Mouse (Mus musculus) small intestine, adult 2 months (tissue): ENCODE data around the gene Traf3ip1. TPM values are rescaled to one million over a fixed set of nuclear protein-coding genes. Genes with fewer than 3 reads are reported as not detected.

Experiments
- H3K27ac ChIP-seq: fragments of 200-500 bp; 2 replicates; pipeline ENCODE4 v1.5.1; 2012; ENCODE audit warnings: low read depth, low read length, control low read depth, inconsistent platforms; ENCODE audit not compliant: insufficient read depth
- H3K27me3 ChIP-seq: fragments of 200-500 bp; 2 replicates; pipeline ENCODE4 v1.6.1; 2012; ENCODE audit warnings: mild to moderate bottlenecking, moderate library complexity, low read length, inconsistent platforms; ENCODE audit not compliant: control insufficient read depth, insufficient read depth
- H3K36me3 ChIP-seq: fragments of 200-500 bp; 2 replicates; pipeline ENCODE4 v1.6.1; 2012; ENCODE audit warnings: mild to moderate bottlenecking, low read length, control low read depth, inconsistent platforms; ENCODE audit not compliant: control insufficient read depth, insufficient read depth
- H3K4me1 ChIP-seq: fragments of 200-500 bp; 2 replicates; pipeline ENCODE4 v1.6.1; 2012; ENCODE audit warnings: low read length, inconsistent platforms, mixed read lengths; ENCODE audit not compliant: control insufficient read depth, insufficient read depth, insufficient read length
- H3K4me3 ChIP-seq: fragments of 200-500 bp; 2 replicates; pipeline ENCODE4 v1.5.1; 2012; ENCODE audit warnings: low read depth, mild to moderate bottlenecking, control low read depth, inconsistent platforms, low read length, moderate library complexity
- CTCF ChIP-seq: fragments of 200-500 bp; IDR thresholded peaks from 2 replicates; pipeline ENCODE4 v1.5.1; 2012; ENCODE audit warnings: low read depth, mild to moderate bottlenecking, control low read depth, inconsistent platforms, low read length, moderate library complexity, mixed read lengths; ENCODE audit not compliant: insufficient replicate concordance, insufficient read length; ENCODE audit errors: extremely low read depth
- POLR2A ChIP-seq: fragments of 200-500 bp; IDR thresholded peaks from 2 replicates; pipeline ENCODE4 v1.6.1; 2012; ENCODE audit warnings: low read depth, mild to moderate bottlenecking, control low read depth, inconsistent platforms, low read length, moderate library complexity
- WGBS: fragments of 180-500 bp; shearing (Covaris S2); methylation state at CpG from one replicate; pipeline ENCODE4 v1.1.7; 2018; 5-methylcytosine and 5-hydroxymethylcytosine counted together
- polyA plus RNA-seq: library from polyadenylated mRNA; depleted of rRNA; stranded (reverse); fragments of >200 nt; gene quantifications from 2 replicates; pipeline ENCODE4 v1.2.3, GENCODE M21; 2012

Traf3ip1 gene
- polyA plus RNA-seq, 1 experiment = 3.7 TPM

GRCm38 (mm10) chr1:91532243-91532642 is 37.8 kb downstream of the Traf3ip1 start:
- peaks cover 6% of the 10 kb centered on the region for H3K36me3 ChIP-seq
- 85% methylated on average over 4 of the region's 4 CpGs for WGBS
- no peak overlapping the region for H3K4me3 ChIP-seq
- TF ChIP-seq POLR2A (no peak), CTCF (no peak)
- H3K4me1 ChIP-seq = no peaks in the 10 kb centered on the region
- H3K27me3 ChIP-seq = no peaks in the 10 kb centered on the region
- no peak overlapping the region for H3K27ac ChIP-seq

- TF ChIP-seq POLR2A (no peak), CTCF (no peak)
- Histone ChIP-seq H3K27me3 (no peaks in the 10 kb centered on the region), H3K27ac (no peak overlapping the region), H3K4me1 (no peaks in the 10 kb centered on the region), H3K4me3 (no peak overlapping the region), H3K36me3 (peaks cover 4% of the 10 kb centered on the region)
- 86% methylated on average over 5 of the region's 5 CpGs for WGBS
Measured at GRCm38 (mm10) chr1:91532892-91533291, 38.4 kb downstream of the Traf3ip1 start.

- 53% methylated on average over 2 of the region's 2 CpGs for WGBS
- Histone ChIP-seq H3K27ac (no peak overlapping the region), H3K27me3 (no peaks in the 10 kb centered on the region), H3K4me1 (no peaks in the 10 kb centered on the region), H3K4me3 (no peak overlapping the region), H3K36me3 (no peaks in the 10 kb centered on the region)
- TF ChIP-seq POLR2A = no peak
- TF ChIP-seq CTCF = no peak
Measured at GRCm38 (mm10) chr1:91533483-91533882, 39.0 kb downstream of the Traf3ip1 start.

- no peak overlapping the region for H3K27ac ChIP-seq
- no peak overlapping the region for H3K4me3 ChIP-seq
- H3K36me3 ChIP-seq = no peaks in the 10 kb centered on the region
- WGBS = 81% methylated on average over 19 of the region's 19 CpGs
- TF ChIP-seq CTCF (no peak), POLR2A (no peak)
- H3K4me1 ChIP-seq = no peaks in the 10 kb centered on the region
- H3K27me3 ChIP-seq = no peaks in the 10 kb centered on the region
Measured at GRCm38 (mm10) chr1:91533961-91534723, 39.7 kb downstream of the Traf3ip1 start.

- WGBS = 75% methylated on average over 22 of the region's 22 CpGs
- H3K4me3 ChIP-seq = no peak overlapping the region
- TF ChIP-seq CTCF (no peak), POLR2A (no peak)
- H3K4me1 ChIP-seq = peaks cover 12% of the 10 kb centered on the region
- no peak overlapping the region for H3K27ac ChIP-seq
- no peaks in the 10 kb centered on the region for H3K36me3 ChIP-seq
- no peaks in the 10 kb centered on the region for H3K27me3 ChIP-seq
Measured at GRCm38 (mm10) chr1:91537786-91538569, 43.5 kb downstream of the Traf3ip1 start.

GRCm38 (mm10) chr1:91538570-91538929 is 44.1 kb downstream of the Traf3ip1 start:
- no peaks in the 10 kb centered on the region for H3K36me3 ChIP-seq
- H3K4me3 ChIP-seq = no peak overlapping the region
- H3K27me3 ChIP-seq = no peaks in the 10 kb centered on the region
- H3K27ac ChIP-seq = no peak overlapping the region
- TF ChIP-seq CTCF (no peak), POLR2A (no peak)
- 76% methylated on average over 1 of the region's 1 CpGs for WGBS
- H3K4me1 ChIP-seq = peaks cover 12% of the 10 kb centered on the region

- 19% methylated on average over 6 of the region's 6 CpGs for WGBS
Measured at GRCm38 (mm10) chr1:91539246-91539645, 44.8 kb downstream of the Traf3ip1 start.

More at GRCm38 (mm10) chr1:91539246-91539645, 44.8 kb downstream of the Traf3ip1 start:
- no peak for TF ChIP-seq CTCF
- no peak for TF ChIP-seq POLR2A
- H3K4me3 ChIP-seq = no peak overlapping the region; the same call in 1 of the 2 replicates
- peaks cover 12% of the 10 kb centered on the region for H3K4me1 ChIP-seq
- no peak overlapping the region for H3K27ac ChIP-seq
- no peaks in the 10 kb centered on the region for H3K27me3 ChIP-seq
- no peaks in the 10 kb centered on the region for H3K36me3 ChIP-seq
